In the genomic region with DNA sequence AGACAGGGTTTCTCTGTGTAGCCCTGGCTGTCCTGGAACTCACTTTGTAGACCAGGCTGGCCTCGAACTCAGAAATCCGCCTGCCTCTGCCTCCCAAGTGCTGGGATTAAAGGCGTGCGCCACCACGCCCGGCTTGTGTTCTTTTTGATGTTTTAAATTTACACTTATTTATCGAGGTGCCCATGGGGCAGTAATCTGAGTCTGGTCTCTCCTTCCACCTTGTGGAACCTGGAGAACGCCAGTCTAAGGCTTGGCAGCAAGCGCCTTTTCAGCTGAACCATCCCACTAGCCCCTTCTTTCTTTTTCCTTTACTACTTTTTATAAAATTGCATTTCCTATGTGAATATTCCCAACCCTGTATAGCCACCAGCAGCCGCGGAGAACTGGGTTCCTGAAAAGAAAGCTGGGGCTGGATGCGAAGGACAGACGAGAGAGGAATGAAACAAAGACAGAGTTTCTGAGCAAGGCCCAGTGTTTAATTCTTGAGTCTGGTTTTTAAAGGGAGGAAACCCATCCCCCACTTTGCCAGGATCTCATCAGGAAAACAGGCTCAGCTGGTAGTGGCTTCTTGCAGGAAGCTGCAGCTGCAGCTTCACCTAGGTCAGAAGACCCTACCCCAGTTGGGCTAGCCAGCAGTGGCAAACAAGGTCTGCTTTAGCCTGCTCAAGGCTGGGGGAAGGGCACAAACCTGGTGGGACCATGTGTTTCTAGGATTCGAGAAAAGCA, we compare ENCODE assay signal across 8 mouse cellular contexts. TPM values are rescaled to one million over a fixed set of nuclear protein-coding genes. Genes with fewer than 3 reads are reported as not detected.
A peak's percentile ranks its signal among the peaks of the same experiment; 100 is the strongest.
DNase-seq lines count a peak whose midpoint lies in the region; ATAC-seq lines count a peak whose summit lies in the region.

No protein-coding gene starts in this region.

- no peak for ATAC-seq in liver, embryonic 11.5 days (replicated peaks; ENCODE audit: low FRiP score)
- no peak for ATAC-seq in stomach, embryonic 14.5 days (ENCODE audit: insufficient number of reproducible peaks, insufficient read depth, low FRiP score, low read depth)

- no peak overlapping the region; the same call in 1 of the 2 replicates for H3K27ac ChIP-seq in liver, embryonic 11.5 days (ENCODE audit: low read depth, low read length)
- peak overlapping the region; percentile 81; the same call in 1 of the 2 replicates for H3K27ac ChIP-seq in stomach, embryonic 14.5 days (ENCODE audit: low read length)

- DNase-seq in adrenal gland, adult (ENCODE audit: inconsistent age in 2 of 2, low spot score in 1 of 2): peak; percentile 19 to 72
- DNase-seq in adrenal gland, postnatal 4 days (ENCODE audit: low spot score in 2 of 2): no peak
- peak; percentile 20 for DNase-seq in 3134 (ENCODE audit: extremely low read depth, insufficient read length, low spot score)
- DNase-seq in cerebellum, postnatal 14 days: peak; percentile 12 to 31
- DNase-seq in heart, postnatal 36 days: peak; percentile 11 to 16
- peak; percentile 34 for DNase-seq in liver, embryonic 11.5 days (ENCODE audit: low spot score)
- DNase-seq in urinary bladder, postnatal 14 days (ENCODE audit: low spot score): no peak

- H3K36me3 ChIP-seq in liver, embryonic 11.5 days (ENCODE audit: control insufficient read depth, insufficient read depth, low read length): peaks cover 3% of the 10 kb centered on the region; the same call in 1 of the 2 replicates
- H3K36me3 ChIP-seq in stomach, embryonic 14.5 days (ENCODE audit: control insufficient read depth, insufficient read depth, low read length): no peaks in the 10 kb centered on the region

- H3K9me3 ChIP-seq in liver, embryonic 11.5 days (ENCODE audit: control insufficient read depth, low read length): no peaks in the 10 kb centered on the region
- peaks cover 8% of the 10 kb centered on the region; the same call in 1 of the 2 replicates for H3K9me3 ChIP-seq in stomach, embryonic 14.5 days (ENCODE audit: control insufficient read depth, low read depth, low read length)

- no peaks in the 10 kb centered on the region for H3K27me3 ChIP-seq in liver, embryonic 11.5 days (replicated peaks; ENCODE audit: control insufficient read depth, insufficient read depth, low read length)
- H3K27me3 ChIP-seq in stomach, embryonic 14.5 days (ENCODE audit: control insufficient read depth, insufficient read depth, low read length): no peaks in the 10 kb centered on the region

- H3K4me1 ChIP-seq in liver, embryonic 11.5 days (replicated peaks; ENCODE audit: control insufficient read depth, insufficient read depth, low read length): peaks cover 6% of the 10 kb centered on the region; the same call in 1 of the 2 replicates
- H3K4me1 ChIP-seq in stomach, embryonic 14.5 days (ENCODE audit: control insufficient read depth, insufficient read depth, low read length): 0 out of 2 replicates have a peak, but pooled peaks cover 2% of the 10 kb centered on the region

- WGBS in liver, embryonic 11.5 days: 26% methylated on average over 13 of the region's 14 CpGs
- 27% methylated on average over 13 of the region's 14 CpGs for WGBS in stomach, embryonic 14.5 days

- intact Hi-C loops in heart, postnatal 36 days (cut with DNase I): no loop called here

- peak overlapping the region; percentile 81 for H3K4me2 ChIP-seq in liver, embryonic 11.5 days
- H3K4me2 ChIP-seq in stomach, embryonic 14.5 days (replicated peaks; ENCODE audit: low read depth, low read length): peak overlapping the region; percentile 71

- H3K4me3 ChIP-seq in liver, embryonic 11.5 days (ENCODE audit: low read depth, low read length): peak overlapping the region; percentile 83
- H3K4me3 ChIP-seq in stomach, embryonic 14.5 days (ENCODE audit: low read depth, low read length): peak overlapping the region; percentile 74

- H3K9ac ChIP-seq in liver, embryonic 11.5 days (ENCODE audit: low read depth, low read length): peak overlapping the region; percentile 84
- H3K9ac ChIP-seq in stomach, embryonic 14.5 days (replicated peaks; ENCODE audit: low read depth, low read length): peak overlapping the region; percentile 85

RNA-seq across cellular contexts. Expression of a gene that starts 0.8 kb away (rescaled TPM):
- total RNA-seq in adrenal gland, postnatal 4 days (2021): 10 to 100 TPM; 32.9 to 33.4 TPM
- 1 to 10 TPM; 7.0 TPM for total RNA-seq in heart, postnatal 36 days (2021)
- polyA plus RNA-seq in liver, embryonic 11.5 days (2014; fragmentation: Nextera tagmentation; extraction: Ambion mirVana): 22.7 and 24.1 TPM in 2 replicates
- polyA plus RNA-seq in stomach, embryonic 14.5 days (2014; fragmentation: Nextera tagmentation; extraction: Ambion mirVana): 22.3 and 27.4 TPM in 2 replicates

RNA-seq across cellular contexts. Expression of a gene that starts 43.2 kb away (rescaled TPM):
- total RNA-seq in adrenal gland, postnatal 4 days (2021): 10 to 100 TPM; 32.4 to 37.2 TPM
- 10 to 100 TPM; 25.1 to 25.2 TPM for total RNA-seq in heart, postnatal 36 days (2021)
- 19.9 and 20.0 TPM in 2 replicates for polyA plus RNA-seq in liver, embryonic 11.5 days (2014; fragmentation: Nextera tagmentation; extraction: Ambion mirVana)
- polyA plus RNA-seq in stomach, embryonic 14.5 days (2014; fragmentation: Nextera tagmentation; extraction: Ambion mirVana): 27.5 and 29.9 TPM in 2 replicates

RNA-seq across cellular contexts. Expression of a gene that starts 43.2 kb away (rescaled TPM):
- total RNA-seq in adrenal gland, postnatal 4 days (2021): 1 to 10 TPM; 7.7 to 9.6 TPM
- 1 to 10 TPM; 2.4 to 5.5 TPM for total RNA-seq in heart, postnatal 36 days (2021)
- 1.5 and 1.6 TPM in 2 replicates for polyA plus RNA-seq in liver, embryonic 11.5 days (2014; fragmentation: Nextera tagmentation; extraction: Ambion mirVana)
- polyA plus RNA-seq in stomach, embryonic 14.5 days (2014; fragmentation: Nextera tagmentation; extraction: Ambion mirVana): 7.3 and 7.4 TPM in 2 replicates

RNA-seq across cellular contexts. Expression of a gene that starts 57.8 kb away (rescaled TPM):
- 1 to 10 TPM; 1.5 to 1.7 TPM for total RNA-seq in adrenal gland, postnatal 4 days (2021)
- 1 to 10 TPM in 1 of 2 experiments, under 1 TPM in 1; 0.67 to 1.6 TPM for total RNA-seq in heart, postnatal 36 days (2021)
- 0.60 and 2.1 TPM in 2 replicates for polyA plus RNA-seq in liver, embryonic 11.5 days (2014; fragmentation: Nextera tagmentation; extraction: Ambion mirVana)
- polyA plus RNA-seq in stomach, embryonic 14.5 days (2014; fragmentation: Nextera tagmentation; extraction: Ambion mirVana): 1.6 and 2.1 TPM in 2 replicates

Comparison
In these comparisons a context has a peak if more than half of its experiments do, and no peak if none do; other contexts are left out.
1. DNase-seq: peak in adrenal gland, adult (2 of 2), 3134 (single experiment), cerebellum, postnatal 14 days (2 of 2), heart, postnatal 36 days (2 of 2) and liver, embryonic 11.5 days (single experiment); none in adrenal gland, postnatal 4 days (0 of 2) and urinary bladder, postnatal 14 days (single experiment).
2. RNA of a gene that starts 0.8 kb away (total RNA-seq): 32.9 to 33.4 TPM in adrenal gland, postnatal 4 days; 7.0 TPM in heart, postnatal 36 days; every median in the first group is over 4 times any median in the second.